Mouse (Mus musculus) layer of hippocampus, adult 18-20 months (tissue): ENCODE data around the gene Rp9. TPM values are rescaled to one million over a fixed set of nuclear protein-coding genes. Genes with fewer than 3 reads are reported as not detected.
"Not testable (repeated sequence)": the region's sequence is repeated elsewhere in the genome, so short reads cannot be mapped to it uniquely, and the experiment has no call there.

ENCODE experiments used
- DNase-seq, 2 experiments: peaks; one replicate each; pipeline ENCODE4 v3.0.0; 2022; ENCODE audit warnings: low spot score in 2 of 2
- total RNA-seq, 2 experiments: library from RNA; stranded (reverse); gene quantifications; 2 replicates each; pipeline ENCODE4 v1.2.3; 2021

Gene Rp9
- total RNA-seq, 2 experiments from 2014 or later = 29.1 to 30.5 TPM

DNA sequence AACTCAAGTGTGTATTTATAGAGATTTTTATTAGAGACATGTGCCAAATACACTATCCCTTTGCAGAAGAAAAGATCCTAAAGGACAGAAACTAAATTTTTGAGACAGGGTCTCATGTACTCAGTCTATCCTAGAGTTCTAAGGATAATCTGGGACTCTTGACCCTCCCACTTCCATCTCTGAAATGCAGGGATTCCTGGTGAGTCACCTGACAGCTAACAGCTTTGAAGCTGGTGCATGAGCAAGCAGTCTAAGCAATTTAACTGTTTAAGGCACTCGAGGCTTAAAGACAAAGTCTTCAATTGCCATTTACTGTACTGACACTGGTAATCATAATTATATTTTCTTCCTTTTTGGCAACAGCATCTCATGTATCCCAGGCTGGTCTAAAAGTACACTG, 47.0 kb downstream of the Rp9 start:
- no peak for DNase-seq

GRCm38 (mm10) chr9:22420491-22420890, 49.1 kb downstream of the Rp9 start:
- DNase-seq = no peak

- no peak for DNase-seq
Measured at GRCm38 (mm10) chr9:22419877-22420276, 49.7 kb downstream of the Rp9 start.

DNA sequence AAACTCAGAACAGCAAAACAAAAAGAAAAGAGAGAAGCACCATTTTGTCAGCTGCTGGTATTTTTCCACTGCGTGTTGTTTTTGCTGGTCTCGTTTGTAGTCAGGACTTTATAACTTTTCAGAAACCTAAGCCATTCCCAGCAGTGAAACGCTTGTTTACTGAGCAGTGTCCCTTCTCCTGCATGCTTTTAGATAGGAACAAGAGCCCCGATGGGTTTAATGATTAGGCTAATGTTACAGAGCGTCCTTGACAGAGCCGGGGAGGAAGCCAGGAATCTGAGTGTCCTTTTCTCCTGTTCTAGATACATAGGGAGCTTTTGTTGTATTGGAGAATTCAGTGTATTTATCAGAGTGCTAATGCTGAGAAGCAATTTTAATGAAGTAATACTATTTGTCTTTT, 52.0 kb downstream of the Rp9 start:
- no peak for DNase-seq

GRCm38 (mm10) chr9:22416187-22416586, 53.4 kb downstream of the Rp9 start:
- no peak for DNase-seq

DNA sequence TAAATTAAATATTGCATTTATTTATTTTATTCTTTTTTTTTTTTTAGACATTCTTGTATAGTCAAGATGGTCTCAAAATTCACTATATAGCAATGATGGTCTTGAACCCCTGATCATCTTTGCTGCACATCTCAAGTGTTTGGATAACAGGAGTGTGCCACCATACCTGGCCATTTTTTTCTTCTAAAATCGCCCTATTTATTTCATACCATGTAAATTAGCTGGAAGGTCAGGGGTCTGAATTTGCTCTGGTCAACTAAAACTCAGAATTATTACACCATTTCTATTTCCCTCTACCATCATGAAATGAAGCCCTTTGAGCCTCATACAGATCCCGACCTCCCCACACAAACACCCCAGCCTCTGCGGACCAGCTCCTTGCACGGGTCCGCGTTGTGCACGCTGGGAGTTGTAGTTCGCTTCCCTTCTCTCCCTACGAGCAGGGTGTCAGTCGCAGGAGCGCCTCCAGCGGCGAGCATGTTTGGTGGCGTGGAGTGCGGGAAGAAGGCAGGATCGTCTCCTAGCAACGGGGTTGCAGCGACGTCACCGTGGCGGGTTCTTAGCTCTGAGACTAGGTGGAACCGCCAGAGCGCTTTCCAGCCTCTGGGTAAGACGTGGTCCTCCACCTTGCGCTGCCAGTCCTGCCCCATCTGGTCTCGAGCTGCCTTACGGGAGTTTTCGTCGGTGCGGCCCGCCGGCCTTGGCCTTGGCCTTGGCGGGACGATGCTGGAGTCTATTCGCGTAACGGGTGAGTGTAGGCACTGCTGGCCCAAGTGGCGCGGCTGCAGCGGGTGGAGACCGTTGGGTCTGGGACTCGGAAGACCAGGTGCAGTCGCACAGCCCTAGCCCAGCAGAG, 58.3 kb downstream of the Rp9 start, which contains the start of gene 9530077C05Rik:
Gene 9530077C05Rik, plus strand, starts transcription at position 512 of the 856 bp plus-strand sequence.
- peak; percentile 97 to 99 for DNase-seq

GRCm38 (mm10) chr9:22409501-22409900, 60.0 kb downstream of the Rp9 start:
- no peak for DNase-seq

- peak in 1 of 2 experiments; percentile 59 for DNase-seq
Measured at GRCm38 (mm10) chr9:22408344-22408743, 61.2 kb downstream of the Rp9 start.

DNA sequence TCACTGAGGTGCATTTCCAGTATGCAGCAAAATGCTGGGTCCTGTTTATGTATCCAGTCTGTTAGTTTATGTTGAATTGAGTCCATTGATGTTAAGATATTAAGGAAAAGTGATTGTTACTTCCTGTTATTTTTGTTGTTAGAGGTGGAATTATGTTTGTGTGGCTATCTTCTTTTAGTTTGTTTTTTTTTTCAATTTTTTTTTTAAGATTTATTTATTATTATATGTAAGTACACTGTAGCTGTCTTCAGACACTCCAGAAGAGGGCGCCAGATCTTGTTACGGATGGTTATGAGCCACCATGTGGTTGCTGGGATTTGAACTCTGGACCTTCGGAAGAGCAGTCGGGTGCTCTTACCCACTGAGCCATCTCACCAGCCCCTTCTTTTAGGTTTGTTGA, 61.9 kb downstream of the Rp9 start:
- DNase-seq = not testable (repeated sequence)

DNA sequence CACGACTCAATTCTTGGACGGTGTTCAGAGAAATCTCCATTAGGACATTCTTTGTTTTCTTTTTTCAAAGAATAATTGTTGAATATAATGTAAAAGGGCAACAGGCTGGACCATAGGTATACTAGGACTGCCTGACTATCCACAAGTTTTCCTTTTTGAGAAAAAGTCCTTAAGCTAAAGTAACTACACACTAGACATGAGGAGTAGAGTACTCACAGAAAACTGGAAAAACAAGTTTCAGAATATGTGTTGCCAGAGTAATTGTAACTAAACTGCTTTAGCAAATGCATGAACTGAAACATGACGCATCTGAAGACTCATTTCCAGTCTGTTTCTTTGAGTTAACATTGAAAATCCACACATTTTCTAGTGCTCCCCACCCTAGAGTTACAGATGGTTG, 64.1 kb downstream of the Rp9 start:
- no peak for DNase-seq

- DNase-seq = not testable (repeated sequence)
Measured at GRCm38 (mm10) chr9:22403501-22403900, 66.0 kb downstream of the Rp9 start.

GRCm38 (mm10) chr9:22402976-22403375, 66.6 kb downstream of the Rp9 start:
- no peak for DNase-seq

GRCm38 (mm10) chr9:22402001-22402400, 67.5 kb downstream of the Rp9 start:
- no peak for DNase-seq

GRCm38 (mm10) chr9:22399021-22399420, 70.5 kb downstream of the Rp9 start:
- no peak for DNase-seq

- no peak for DNase-seq
Measured at GRCm38 (mm10) chr9:22394725-22395124, 74.8 kb downstream of the Rp9 start.

GRCm38 (mm10) chr9:22390390-22390789, 79.2 kb downstream of the Rp9 start:
- DNase-seq = no peak

GRCm38 (mm10) chr9:22389736-22390245, 79.8 kb downstream of the Rp9 start:
- DNase-seq = no peak

- DNase-seq = peak; percentile 70 to 85
Measured at GRCm38 (mm10) chr9:22389021-22389476, 80.5 kb downstream of the Rp9 start, which contains the start of gene Anln. Anln (minus strand) TSS chr9:22389188.

DNA sequence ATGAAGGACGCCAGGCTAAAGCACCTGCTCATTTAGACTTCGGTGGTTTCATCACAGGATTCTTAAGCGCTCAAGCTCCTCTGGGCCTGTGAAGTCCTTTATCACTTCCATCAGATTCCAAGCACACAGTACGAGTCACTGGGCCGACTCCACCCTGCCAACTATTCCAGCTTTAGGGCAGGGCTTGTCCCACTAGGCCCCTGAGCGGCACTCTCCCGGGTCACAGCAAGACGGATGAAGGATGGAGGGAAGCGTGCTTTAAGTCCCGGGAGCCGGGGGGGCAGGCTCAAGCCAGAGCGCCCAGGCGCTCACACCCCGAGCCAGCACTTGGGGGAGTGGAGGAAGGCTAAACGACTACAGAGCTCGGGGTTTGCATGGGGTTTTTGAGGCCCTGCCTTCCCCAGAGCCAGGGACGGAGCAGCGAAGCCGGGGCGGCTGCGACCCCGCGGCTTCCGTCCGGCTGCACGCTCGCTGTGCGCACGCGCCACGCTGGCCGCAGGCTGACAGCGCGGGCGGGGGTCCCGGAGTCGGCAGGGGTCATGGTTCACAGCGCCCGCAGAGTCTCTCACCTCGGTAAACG, 81.1 kb downstream of the Rp9 start:
- no peak for DNase-seq

DNA sequence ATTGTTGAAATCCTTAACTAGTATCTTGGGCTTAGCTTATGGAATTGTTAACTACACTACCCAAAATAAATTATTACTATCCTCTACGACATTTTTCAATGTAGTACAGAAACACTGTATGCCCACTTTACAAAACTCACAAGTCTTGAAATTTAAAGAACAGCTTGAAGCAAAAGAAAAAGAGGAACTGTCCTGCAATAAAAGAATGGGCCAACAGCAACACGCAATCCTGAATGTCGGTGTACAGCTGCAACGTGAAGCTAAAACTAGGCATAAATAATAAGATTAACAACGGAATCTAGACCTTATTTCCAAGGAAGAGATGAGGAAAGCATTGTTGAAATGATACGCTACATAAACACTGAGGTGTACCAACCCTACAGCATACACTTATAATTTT, 81.6 kb downstream of the Rp9 start:
- DNase-seq = no peak

GRCm38 (mm10) chr9:22385890-22386289, 83.7 kb downstream of the Rp9 start:
- no peak for DNase-seq

GRCm38 (mm10) chr9:22376086-22376485, 93.5 kb downstream of the Rp9 start:
- peak; percentile 20 to 78 for DNase-seq
